Mouse (Mus musculus) E14TG2a.4 (cell line): ENCODE measurements around the gene Slc6a13.

Experiments used
- CTCF ChIP-seq: conservative IDR thresholded peaks from 2 replicates; pipeline ENCODE4 v1.5.1; 2014; ENCODE audit warnings: low read length
- NANOG ChIP-seq: IDR thresholded peaks from 2 replicates; pipeline ENCODE4 v1.6.1; 2014; ENCODE audit warnings: borderline replicate concordance, low read length, mixed read lengths
- POU5F1 ChIP-seq: IDR thresholded peaks from 2 replicates; pipeline ENCODE4 v1.6.1; 2014; ENCODE audit warnings: low read length, borderline replicate concordance

DNA sequence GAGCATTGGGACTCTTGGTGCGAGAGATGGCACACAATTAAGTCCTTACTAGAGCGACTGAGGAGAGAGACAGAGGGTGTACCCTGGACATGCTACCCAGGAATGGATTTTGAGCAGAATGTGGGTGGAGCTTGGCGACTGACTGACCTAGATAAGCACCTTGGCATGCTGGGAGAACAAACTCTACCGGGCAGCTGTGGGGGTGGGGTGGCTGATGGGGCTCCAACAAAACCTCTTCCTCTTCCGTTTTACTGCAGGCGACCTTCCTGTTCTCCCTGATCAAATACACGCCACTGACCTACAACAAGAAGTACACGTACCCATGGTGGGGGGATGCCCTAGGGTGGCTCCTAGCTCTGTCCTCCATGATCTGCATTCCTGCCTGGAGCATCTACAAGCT is 36.5 kb downstream of the Slc6a13 start:
- no peak for TF ChIP-seq CTCF
- no peak for TF ChIP-seq POU5F1
- TF ChIP-seq NANOG: no peak
